Mouse (Mus musculus) heart, adult 2 months (tissue): Measurements from ENCODE around the gene Parp4.

ENCODE experiments used
- CTCF ChIP-seq: fragments of 200-600 bp; IDR thresholded peaks from 2 replicates; pipeline ENCODE4 v1.8.1; 2022; ENCODE audit warnings: antibody characterized with exemption, mild to moderate bottlenecking, moderate library complexity
- EP300 ChIP-seq: fragments of 200-500 bp; IDR thresholded peaks from 2 replicates; pipeline ENCODE4 v1.6.1; 2011; ENCODE audit warnings: low read depth, low read length, control low read depth; ENCODE audit not compliant: insufficient read depth
- POLR2A ChIP-seq: fragments of 200-500 bp; IDR thresholded peaks from 2 replicates; pipeline ENCODE4 v1.6.1; 2011; ENCODE audit warnings: mild to moderate bottlenecking, low read depth, low read length, control low read depth; ENCODE audit not compliant: insufficient read depth

- TF ChIP-seq CTCF: no peak
- no peak for TF ChIP-seq POLR2A
- no peak for TF ChIP-seq EP300
These were observed 91.5 kb downstream of the Parp4 start for GRCm38 (mm10) chr14:56666909-56667308.
